Mouse (Mus musculus) heart, adult 2 months (tissue): ENCODE data around the gene Dnase1l2. TPM values are rescaled to one million over a fixed set of nuclear protein-coding genes. Genes with fewer than 3 reads are reported as not detected.
"Not testable (repeated sequence)": the region's sequence is repeated elsewhere in the genome, so short reads cannot be mapped to it uniquely, and the experiment has no call there.

Source experiments
- DNase-seq, 2 experiments: peaks; one replicate each; pipeline ENCODE4 v3.0.0; 2021
- H3K27ac ChIP-seq: fragments of 200-600 bp; 2 replicates; pipeline ENCODE4 v1.8.1; 2022
- H3K27me3 ChIP-seq: fragments of 200-500 bp; 2 replicates; pipeline ENCODE4 v1.6.1; 2012; ENCODE audit warnings: mild to moderate bottlenecking, low read length, inconsistent platforms, mixed read lengths; ENCODE audit not compliant: control insufficient read depth, insufficient read depth
- H3K36me3 ChIP-seq: fragments of 200-500 bp; 2 replicates; pipeline ENCODE4 v1.6.1; 2012; ENCODE audit warnings: low read length, inconsistent platforms; ENCODE audit not compliant: control insufficient read depth, insufficient read depth
- H3K4me1 ChIP-seq: fragments of 200-500 bp; 2 replicates; pipeline ENCODE4 v1.6.1; 2011; ENCODE audit warnings: low read length; ENCODE audit not compliant: control insufficient read depth, insufficient read depth
- H3K4me3 ChIP-seq: fragments of 200-600 bp; 2 replicates; pipeline ENCODE4 v1.8.1; 2022
- H3K79me2 ChIP-seq: fragments of 200-500 bp; replicated peaks from 2 replicates; pipeline ENCODE4 v1.6.1; 2012; ENCODE audit warnings: mild to moderate bottlenecking, inconsistent platforms, low read length, moderate library complexity, mixed read lengths; ENCODE audit not compliant: control insufficient read depth, insufficient read depth
- H3K9ac ChIP-seq: fragments of 200-500 bp; 2 replicates; pipeline ENCODE4 v1.6.1; 2012; ENCODE audit warnings: low read depth, mild to moderate bottlenecking, control low read depth, inconsistent platforms, low read length, mixed read lengths
- CTCF ChIP-seq: fragments of 200-600 bp; IDR thresholded peaks from 2 replicates; pipeline ENCODE4 v1.8.1; 2022; ENCODE audit warnings: antibody characterized with exemption, mild to moderate bottlenecking, moderate library complexity
- EP300 ChIP-seq: fragments of 200-500 bp; IDR thresholded peaks from 2 replicates; pipeline ENCODE4 v1.6.1; 2011; ENCODE audit warnings: low read depth, low read length, control low read depth; ENCODE audit not compliant: insufficient read depth
- POLR2A ChIP-seq: fragments of 200-500 bp; IDR thresholded peaks from 2 replicates; pipeline ENCODE4 v1.6.1; 2011; ENCODE audit warnings: mild to moderate bottlenecking, low read depth, low read length, control low read depth; ENCODE audit not compliant: insufficient read depth
- WGBS: fragments of 180-500 bp; shearing (Covaris S2); methylation state at CpG from one replicate; pipeline ENCODE4 v1.1.7; 2018; 5-methylcytosine and 5-hydroxymethylcytosine counted together
- intact Hi-C: fragments of 180-260 bp; cut with DNase I; formaldehyde crosslinking; loops from one replicate; pipeline ENCODE4 v1.15.1; 2025
- polyA plus RNA-seq: library from polyadenylated mRNA; depleted of rRNA; stranded (reverse); fragments of >200 nt; gene quantifications from 2 replicates; pipeline ENCODE4 v1.2.3, GENCODE M21; 2012
- total RNA-seq, 2 experiments: library from RNA; stranded (reverse); gene quantifications; 2 replicates each; pipeline ENCODE4 v1.2.3; 2021

The Dnase1l2 gene
- total and polyA plus RNA-seq, 3 experiments: 0.65 to 5.2 (median 1.5) TPM

DNA sequence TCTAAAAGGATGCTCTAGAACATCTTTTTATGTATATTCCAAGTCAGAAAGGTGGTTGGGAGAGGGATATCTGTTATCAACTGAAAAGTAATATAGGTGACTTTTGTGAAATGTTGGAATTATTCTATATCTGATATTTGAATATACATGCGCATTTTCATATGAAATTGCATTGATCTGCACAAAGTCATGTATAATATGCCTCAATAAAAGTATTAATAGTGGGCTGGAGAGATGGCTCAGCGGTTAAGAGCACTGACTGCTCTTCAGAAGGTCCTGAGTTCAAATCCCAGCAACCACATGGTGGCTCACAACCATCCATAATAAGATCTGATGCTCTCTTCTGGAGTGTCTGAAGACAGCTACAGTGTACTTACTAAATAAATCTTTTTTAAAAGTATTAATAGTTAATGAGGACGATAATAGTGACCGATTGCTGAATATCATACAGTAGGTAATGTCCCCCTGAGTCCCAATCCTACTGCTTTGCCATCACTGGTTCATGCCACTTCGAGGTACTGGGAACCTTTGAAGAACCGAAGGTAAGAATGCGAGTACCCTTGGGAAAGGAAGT is 26.5 kb upstream of the Dnase1l2 start:
- 18% methylated on average over 7 of the region's 7 CpGs for WGBS
- Histone ChIP-seq H3K27ac (peak overlapping the region; percentile 97), H3K79me2 (peaks cover 2% of the 10 kb centered on the region), H3K4me1 (peaks cover 11% of the 10 kb centered on the region), H3K9ac (peak overlapping the region; percentile 62), H3K36me3 (peaks cover 1% of the 10 kb centered on the region; the same call in 1 of the 2 replicates), H3K27me3 (no peaks in the 10 kb centered on the region), H3K4me3 (peak overlapping the region; percentile 71)
- intact Hi-C loops: no loop called here
- no peak for TF ChIP-seq EP300
- no peak for TF ChIP-seq POLR2A
- TF ChIP-seq CTCF: no peak
- DNase-seq: no peak

DNA sequence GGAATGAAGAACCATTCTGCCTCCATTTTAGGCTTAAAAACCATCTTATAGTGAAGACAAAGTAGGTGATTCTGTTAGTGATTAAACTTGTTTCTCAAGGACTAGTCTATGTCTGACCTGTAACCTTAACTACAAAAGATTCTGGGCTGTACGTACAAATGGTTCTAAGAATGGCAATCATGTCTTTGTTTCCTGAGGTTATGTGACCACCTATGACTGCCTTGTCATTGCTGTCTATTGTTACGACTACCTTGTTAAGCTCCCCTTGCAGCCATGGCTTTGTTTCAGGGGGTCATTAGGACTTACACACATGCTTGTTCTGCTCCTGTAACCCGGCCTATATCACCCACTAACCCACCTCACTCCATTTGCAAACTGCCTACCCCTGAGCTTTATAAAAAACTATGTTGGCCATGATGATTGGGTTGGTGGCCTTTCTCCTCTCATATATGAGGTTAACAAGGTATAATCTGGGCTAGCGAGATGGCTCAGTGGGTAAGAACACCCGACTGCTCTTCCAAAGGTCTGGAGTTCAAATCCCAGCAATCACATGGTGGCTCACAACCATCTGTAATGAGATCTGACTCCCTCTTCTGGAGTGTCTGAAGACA is 25.8 kb upstream of the Dnase1l2 start:
- Histone ChIP-seq H3K4me1 (peaks cover 11% of the 10 kb centered on the region), H3K27me3 (no peaks in the 10 kb centered on the region), H3K36me3 (peaks cover 1% of the 10 kb centered on the region; the same call in 1 of the 2 replicates), H3K79me2 (peaks cover 2% of the 10 kb centered on the region), H3K27ac (no peak overlapping the region), H3K4me3 (no peak overlapping the region), H3K9ac (no peak overlapping the region)
- TF ChIP-seq POLR2A (no peak), EP300 (no peak), CTCF (no peak)
- WGBS: 92% methylated on average over 5 of the region's 5 CpGs
- DNase-seq: no peak
- intact Hi-C loops: no loop called here

- H3K27ac ChIP-seq: no peak overlapping the region
- intact Hi-C loops: no loop called here
- H3K9ac ChIP-seq: no peak overlapping the region
- no peaks in the 10 kb centered on the region for H3K79me2 ChIP-seq
- H3K27me3 ChIP-seq: no peaks in the 10 kb centered on the region
- no peak overlapping the region for H3K4me3 ChIP-seq
- no peaks in the 10 kb centered on the region for H3K4me1 ChIP-seq
- H3K36me3 ChIP-seq: no peaks in the 10 kb centered on the region
- DNase-seq: no peak
- 63% methylated on average over 6 of the region's 6 CpGs for WGBS
- TF ChIP-seq POLR2A (no peak), EP300 (no peak), CTCF (no peak)
Observed at GRCm38 (mm10) chr17:24463374-24464133, 20.6 kb upstream of the Dnase1l2 start.

- intact Hi-C loops: no loop called here
- no peak for DNase-seq
- Histone ChIP-seq H3K4me3 (no peak overlapping the region), H3K27ac (no peak overlapping the region), H3K4me1 (no peaks in the 10 kb centered on the region), H3K9ac (no peak overlapping the region), H3K27me3 (no peaks in the 10 kb centered on the region), H3K36me3 (no peaks in the 10 kb centered on the region), H3K79me2 (no peaks in the 10 kb centered on the region)
- no peak for TF ChIP-seq EP300
- no peak for TF ChIP-seq POLR2A
- no peak for TF ChIP-seq CTCF
- WGBS: 79% methylated on average over 1 of the region's 1 CpGs
Observed at GRCm38 (mm10) chr17:24462932-24463331, 20.0 kb upstream of the Dnase1l2 start.

- Histone ChIP-seq H3K36me3 (no peaks in the 10 kb centered on the region), H3K79me2 (no peaks in the 10 kb centered on the region), H3K4me3 (no peak overlapping the region), H3K27ac (no peak overlapping the region), H3K9ac (no peak overlapping the region), H3K27me3 (no peaks in the 10 kb centered on the region), H3K4me1 (no peaks in the 10 kb centered on the region)
- DNase-seq: no peak
- WGBS: 80% methylated on average over 2 of the region's 2 CpGs
- TF ChIP-seq POLR2A (no peak), EP300 (no peak), CTCF (peak; percentile 60)
- intact Hi-C loops: no loop called here
Observed at GRCm38 (mm10) chr17:24461580-24461979, 18.7 kb upstream of the Dnase1l2 start.

DNA sequence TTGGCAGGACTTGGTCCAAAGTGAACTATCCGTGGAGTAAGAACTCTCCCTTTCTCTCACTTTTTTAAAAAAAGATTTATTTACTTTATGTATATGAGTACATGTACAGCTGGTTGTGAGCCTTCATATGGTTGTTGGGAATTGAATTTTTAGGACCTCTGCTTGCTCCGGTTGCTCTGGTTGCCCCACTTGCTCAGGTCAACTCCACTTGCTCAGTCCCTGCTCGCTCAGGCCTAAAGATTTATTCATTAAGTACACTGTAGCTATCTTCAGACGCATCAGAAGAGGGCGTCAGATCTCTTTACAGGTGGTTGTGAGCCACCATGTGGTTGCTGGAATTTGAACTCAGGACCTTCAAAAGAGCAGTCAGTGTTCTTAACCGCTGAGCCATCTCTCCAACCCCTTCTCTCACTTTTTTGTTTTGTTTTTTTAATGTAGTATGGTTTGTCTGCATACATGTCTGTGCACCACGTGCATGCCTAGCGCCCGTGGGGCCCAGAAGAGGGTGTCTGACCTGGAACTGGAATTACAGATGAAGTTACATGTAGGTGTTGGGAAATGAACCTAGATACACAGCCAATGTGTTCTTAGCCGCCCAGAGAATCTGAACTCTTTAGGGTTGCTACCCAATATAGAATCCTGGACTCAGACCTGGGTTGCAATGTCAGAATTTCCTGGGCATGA is 12.8 kb upstream of the Dnase1l2 start:
- DNase-seq, H3K9ac ChIP-seq, H3K79me2 ChIP-seq, H3K27me3 ChIP-seq, H3K4me1 ChIP-seq, intact Hi-C loops, H3K36me3 ChIP-seq: not testable (repeated sequence)
- Histone ChIP-seq H3K4me3 (peak overlapping the region; percentile 15; the same call in 1 of the 2 replicates), H3K27ac (peak overlapping the region; percentile 56)
- WGBS: 50% methylated on average over 10 of the region's 10 CpGs
